Mouse (Mus musculus) forebrain, embryonic 16.5 days (tissue): ENCODE measurements around the gene Zmat3. TPM values are rescaled to one million over a fixed set of nuclear protein-coding genes. Genes with fewer than 3 reads are reported as not detected.
A peak's percentile ranks its signal among the peaks of the same experiment; 100 is the strongest.

Source experiments
- ATAC-seq: fragments of 200-750 bp; cut with Nextera tagmentation; 2 replicates; pipeline ENCODE4 v1.8.0; 2017; ENCODE audit warnings: mild to moderate bottlenecking, moderate library complexity
- H3K27ac ChIP-seq: fragments of 300-500 bp; sonication (generic); 2 replicates; pipeline ENCODE4 v1.5.1; 2014; ENCODE audit warnings: low read length, control low read depth
- H3K27me3 ChIP-seq: fragments of 300-500 bp; sonication (generic); replicated peaks from 2 replicates; pipeline ENCODE4 v1.6.1; 2014; ENCODE audit warnings: low read length; ENCODE audit not compliant: control insufficient read depth, insufficient read depth
- H3K36me3 ChIP-seq: fragments of 300-500 bp; sonication (generic); 2 replicates; pipeline ENCODE4 v1.6.1; 2014; ENCODE audit not compliant: control insufficient read depth, insufficient read depth
- H3K4me1 ChIP-seq: fragments of 300-500 bp; sonication (generic); replicated peaks from 2 replicates; pipeline ENCODE4 v1.6.1; 2014; ENCODE audit warnings: low read length; ENCODE audit not compliant: control insufficient read depth, insufficient read depth
- H3K4me2 ChIP-seq: fragments of 300-500 bp; sonication (generic); 2 replicates; pipeline ENCODE4 v1.6.1; 2014; ENCODE audit warnings: mild to moderate bottlenecking, low read length, control low read depth
- H3K4me3 ChIP-seq: fragments of 300-500 bp; sonication (generic); replicated peaks from 2 replicates; pipeline ENCODE4 v1.5.1; 2014; ENCODE audit warnings: mild to moderate bottlenecking, low read length, control low read depth
- H3K9ac ChIP-seq: fragments of 300-500 bp; sonication (generic); replicated peaks from 2 replicates; pipeline ENCODE4 v1.6.1; 2014; ENCODE audit warnings: low read depth, low read length, control low read depth
- H3K9me3 ChIP-seq: fragments of 300-500 bp; sonication (generic); 2 replicates; pipeline ENCODE4 v1.6.1; 2016; ENCODE audit warnings: low read length; ENCODE audit not compliant: control insufficient read depth
- WGBS: fragments of 180-500 bp; shearing (Covaris S2); extraction: QIAGEN DNeasy Blood & Tissue Kit; methylation state at CpG from one replicate; pipeline ENCODE4 v1.1.7; 2014; 5-methylcytosine and 5-hydroxymethylcytosine counted together
- polyA plus RNA-seq: library from polyadenylated mRNA; unstranded; fragments of >200 nt; fragmentation: Nextera tagmentation; extraction: Ambion mirVana; gene quantifications from 2 replicates; pipeline ENCODE4 v1.2.1, GENCODE M21; 2015

Gene Zmat3
- polyA plus RNA-seq, 1 experiment from 2014 or later = 6.7 TPM

- Histone ChIP-seq H3K27me3 (0 out of 2 replicates have a peak, but pooled peaks cover 2% of the 10 kb centered on the region), H3K4me3 (no peak overlapping the region), H3K27ac (no peak overlapping the region), H3K4me2 (peak overlapping the region; percentile 31), H3K9me3 (no peaks in the 10 kb centered on the region), H3K36me3 (no peaks in the 10 kb centered on the region), H3K9ac (no peak overlapping the region), H3K4me1 (no peaks in the 10 kb centered on the region)
- WGBS = 19% methylated on average over 12 of the region's 12 CpGs
- ATAC-seq = peak; percentile 89
Measured at GRCm38 (mm10) chr3:32317165-32317900, 48.5 kb downstream of the Zmat3 start.

- no peaks in the 10 kb centered on the region for H3K4me1 ChIP-seq
- WGBS = 95% methylated on average over 4 of the region's 4 CpGs
- no peaks in the 10 kb centered on the region for H3K36me3 ChIP-seq
- no peaks in the 10 kb centered on the region for H3K9me3 ChIP-seq
- H3K27ac ChIP-seq = no peak overlapping the region
- no peak overlapping the region for H3K9ac ChIP-seq
- no peak for ATAC-seq
- no peak overlapping the region for H3K4me3 ChIP-seq
- no peak overlapping the region for H3K4me2 ChIP-seq
- 0 out of 2 replicates have a peak, but pooled peaks cover 2% of the 10 kb centered on the region for H3K27me3 ChIP-seq
Measured at GRCm38 (mm10) chr3:32314746-32315145, 51.1 kb downstream of the Zmat3 start.

GRCm38 (mm10) chr3:32304171-32304570 is 61.6 kb downstream of the Zmat3 start:
- H3K4me3 ChIP-seq = no peak overlapping the region
- ATAC-seq = no peak
- no peak overlapping the region for H3K9ac ChIP-seq
- H3K36me3 ChIP-seq = no peaks in the 10 kb centered on the region
- H3K4me1 ChIP-seq = no peaks in the 10 kb centered on the region
- H3K4me2 ChIP-seq = no peak overlapping the region
- whole genome bisulfite sequencing = 46% methylated on average over 1 of the region's 1 CpGs
- H3K27ac ChIP-seq = no peak overlapping the region
- H3K9me3 ChIP-seq = no peaks in the 10 kb centered on the region
- no peaks in the 10 kb centered on the region for H3K27me3 ChIP-seq

GRCm38 (mm10) chr3:32292001-32292400 is 73.8 kb downstream of the Zmat3 start:
- Histone ChIP-seq H3K9me3 (no peaks in the 10 kb centered on the region), H3K4me1 (no peaks in the 10 kb centered on the region), H3K4me3 (no peak overlapping the region), H3K4me2 (no peak overlapping the region), H3K27me3 (no peaks in the 10 kb centered on the region), H3K36me3 (no peaks in the 10 kb centered on the region), H3K9ac (no peak overlapping the region), H3K27ac (no peak overlapping the region)
- 61% methylated on average over 4 of the region's 4 CpGs for WGBS
- no peak for ATAC-seq

Other genes with a start within 250 kb of the Zmat3 start
- gene Pik3ca, start 31.7 kb upstream of the Zmat3 start, polyA plus RNA-seq = 14.1 and 16.0 TPM in 2 replicates
- 0.16 and 0.19 TPM in 2 replicates for gene Kcnmb3, start 126.2 kb upstream of the Zmat3 start, polyA plus RNA-seq
- 38.8 and 39.8 TPM in 2 replicates for gene Zfp639, start 144.2 kb upstream of the Zmat3 start, polyA plus RNA-seq
- gene Mfn1, start 163.5 kb upstream of the Zmat3 start, polyA plus RNA-seq = 37.5 and 41.7 TPM in 2 replicates